Mouse (Mus musculus) retina, postnatal 1 day (tissue): ENCODE results near the gene Sec22c.

Experiments
- DNase-seq: peaks from one replicate; pipeline ENCODE4 v3.0.0-alpha.2; 2012

Gene Sec22c

GRCm38 (mm10) chr9:121704646-121705625 lies at the start of gene Sec22c:
Gene Sec22c (minus strand): TSS chr9:121705490.
- peak; percentile 96 for DNase-seq

- DNase-seq = no peak
These were observed 49.3 kb upstream of the Sec22c start for GRCm38 (mm10) chr9:121754624-121755023.

GRCm38 (mm10) chr9:121752774-121753173 lies 47.5 kb upstream of the Sec22c start:
- no peak for DNase-seq

GRCm38 (mm10) chr9:121744051-121744450 lies 38.8 kb upstream of the Sec22c start:
- DNase-seq = no peak

- no peak for DNase-seq
These were observed 35.9 kb upstream of the Sec22c start for GRCm38 (mm10) chr9:121741168-121741567.

- no peak for DNase-seq
These were observed 35.2 kb upstream of the Sec22c start for GRCm38 (mm10) chr9:121740490-121740889.

GRCm38 (mm10) chr9:121719347-121720331 lies 14.3 kb upstream of the Sec22c start:
- peak; percentile 65 for DNase-seq

- peak; percentile 99 for DNase-seq
These were observed 13.6 kb upstream of the Sec22c start, which contains the start of gene Nktr for GRCm38 (mm10) chr9:121718792-121719318. Gene Nktr (plus strand): TSS chr9:121719169.

GRCm38 (mm10) chr9:121718070-121718705 lies 12.9 kb upstream of the Sec22c start:
- DNase-seq = no peak

- DNase-seq = no peak
These were observed 11.8 kb upstream of the Sec22c start for GRCm38 (mm10) chr9:121717048-121717447.

GRCm38 (mm10) chr9:121710584-121710975 lies 5.3 kb upstream of the Sec22c start:
- no peak for DNase-seq

- peak; percentile 100 for DNase-seq
These were observed 4.8 kb upstream of the Sec22c start, which contains the start of gene Ss18l2 for GRCm38 (mm10) chr9:121709898-121710583. Gene Ss18l2 (plus strand): TSS chr9:121710329.

GRCm38 (mm10) chr9:121708506-121709486 lies 3.5 kb upstream of the Sec22c start:
- DNase-seq = no peak

GRCm38 (mm10) chr9:121707801-121708200 lies 2.5 kb upstream of the Sec22c start:
- no peak for DNase-seq

- DNase-seq = no peak
These were observed 862 bp upstream of the Sec22c start for GRCm38 (mm10) chr9:121706029-121706675.

- DNase-seq = no peak
These were observed 1.0 kb downstream of the Sec22c start for GRCm38 (mm10) chr9:121704261-121704645.

- peak; percentile 48 for DNase-seq
These were observed 7.9 kb downstream of the Sec22c start for GRCm38 (mm10) chr9:121697150-121698049.

- no peak for DNase-seq
These were observed 8.7 kb downstream of the Sec22c start for GRCm38 (mm10) chr9:121696626-121697025.

GRCm38 (mm10) chr9:121694736-121695135 lies 10.6 kb downstream of the Sec22c start:
- peak; percentile 56 for DNase-seq
